Mouse (Mus musculus) left cerebral cortex, postnatal 4 days (tissue): ENCODE measurements around the gene BC004004. TPM values are rescaled to one million over a fixed set of nuclear protein-coding genes. Genes with fewer than 3 reads are reported as not detected.
"Not testable (repeated sequence)": the region's sequence is repeated elsewhere in the genome, so short reads cannot be mapped to it uniquely, and the experiment has no call there.

Experiments used
- DNase-seq: peaks from one replicate; pipeline ENCODE4 v3.0.0-alpha.2; 2022
- intact Hi-C: fragments of 180-260 bp; cut with DNase I; formaldehyde crosslinking; loops from one replicate; pipeline ENCODE4 v1.15.1; 2025
- total RNA-seq, 2 experiments: library from RNA; stranded (reverse); gene quantifications; 2 replicates each; pipeline ENCODE4 v1.2.3; 2021

The BC004004 gene
- total RNA-seq = 100 to 1,000 TPM; 102 to 107 TPM

DNA sequence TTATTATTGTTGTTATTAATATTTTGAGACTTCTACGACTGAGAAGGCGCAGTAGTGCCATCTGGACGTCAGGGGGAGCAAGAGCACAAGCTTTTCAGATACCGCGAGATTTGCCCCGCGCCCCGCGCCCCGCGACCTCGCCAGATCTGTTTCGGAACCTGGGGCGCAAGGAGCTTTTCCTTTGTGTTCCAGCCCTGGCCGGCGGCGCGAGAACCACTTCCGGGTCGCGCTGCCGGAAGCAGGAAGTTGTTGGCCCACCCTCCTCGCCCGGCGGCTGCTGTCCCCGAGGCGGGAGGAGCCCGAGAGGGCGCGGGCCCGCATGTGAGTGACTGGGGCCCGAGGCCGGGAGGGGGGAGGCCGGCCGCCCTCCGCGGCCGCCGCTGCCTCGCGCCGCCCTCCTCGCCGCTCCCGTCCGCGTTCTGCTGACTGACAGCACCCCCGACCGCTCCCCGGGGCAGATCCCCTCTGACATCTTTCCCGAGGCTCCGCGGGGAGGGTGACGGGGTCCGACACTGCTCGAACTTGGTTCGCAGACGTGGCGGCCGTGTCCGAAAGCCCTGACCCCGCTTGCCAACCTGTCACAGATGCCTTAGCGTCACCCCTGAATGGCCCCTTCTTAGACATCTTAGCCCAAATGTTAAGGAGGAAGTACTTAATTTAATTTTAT, at the start of gene BC004004:
TSS of gene BC004004 (plus strand) at position 107 of the 667 bp plus-strand sequence.
- intact Hi-C loops = loop anchor here (5.0 kb wide), 1 partner anchor 78 kb away; the partner anchor contains the start of gene Mtch1
- peak; percentile 99 for DNase-seq

GRCm38 (mm10) chr17:29220631-29221030, 48.0 kb upstream of the BC004004 start:
- no peak for DNase-seq
- intact Hi-C loops = no loop called here

DNA sequence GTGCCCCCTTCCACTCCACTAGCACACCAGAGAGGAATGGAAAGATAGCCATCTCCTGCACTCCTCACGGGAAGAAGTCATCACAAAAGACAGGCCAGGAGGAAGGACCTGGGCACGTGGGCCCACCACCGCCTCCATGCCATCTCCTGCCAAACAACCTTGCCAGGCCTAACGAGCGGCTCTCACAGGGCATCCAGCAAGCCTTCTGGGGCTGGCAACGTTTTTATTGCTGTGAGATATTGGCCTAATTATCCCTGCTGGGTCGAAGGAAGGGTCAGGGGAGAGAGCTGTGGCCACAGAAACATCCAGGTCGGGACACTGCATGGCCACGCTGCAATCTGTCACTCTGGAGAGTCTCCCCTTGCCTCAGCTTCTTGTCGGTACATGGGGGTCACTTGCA, 37.5 kb upstream of the BC004004 start:
- no peak for DNase-seq
- intact Hi-C loops = no loop called here

- DNase-seq = no peak
- intact Hi-C loops = loop anchor here (5.0 kb wide), 1 partner anchor 59 kb away; no protein-coding TSS in a partner anchor
Observed at GRCm38 (mm10) chr17:29236111-29236510, 32.5 kb upstream of the BC004004 start.

DNA sequence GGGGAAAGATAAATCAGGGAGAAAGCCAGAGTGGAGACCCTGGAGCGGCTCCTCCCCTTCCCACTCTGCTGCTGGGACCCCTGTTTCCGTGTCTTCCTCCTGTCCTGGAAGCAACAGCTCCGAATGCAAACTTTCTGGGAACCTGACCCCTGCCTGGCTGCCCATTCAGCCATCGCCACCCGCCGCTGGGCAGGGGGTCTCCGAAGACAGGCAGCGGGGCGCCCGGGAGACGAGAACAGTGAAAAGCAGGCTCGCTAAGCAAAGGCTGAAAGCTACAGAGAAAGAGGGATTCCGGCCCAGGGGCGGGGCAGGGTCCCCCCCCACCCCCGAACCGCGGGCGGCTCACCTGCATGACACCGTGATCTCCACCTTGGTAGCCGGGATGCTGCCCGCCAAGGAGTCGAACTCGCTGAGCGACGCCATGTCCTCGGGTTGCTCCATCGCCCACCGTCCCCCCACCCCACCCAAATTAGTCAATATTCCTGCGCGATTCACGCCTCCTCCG, 31.3 kb upstream of the BC004004 start:
- intact Hi-C loops = loop anchor here (5.0 kb wide), 1 partner anchor 60 kb away; no protein-coding TSS in a partner anchor
- no peak for DNase-seq

- intact Hi-C loops = loop anchor here (5.0 kb wide), 1 partner anchor 61 kb away; no protein-coding TSS in a partner anchor
- DNase-seq = peak; percentile 41
Observed at GRCm38 (mm10) chr17:29237772-29238420, 30.7 kb upstream of the BC004004 start, which contains the start of gene Cpne5. Cpne5 (minus strand) TSS chr17:29238167.

- intact Hi-C loops = loop anchor here (5.0 kb wide), 1 partner anchor 61 kb away; no protein-coding TSS in a partner anchor
- DNase-seq = peak; percentile 44
Observed at GRCm38 (mm10) chr17:29238421-29238945, 30.1 kb upstream of the BC004004 start.

- DNase-seq = no peak
Observed at GRCm38 (mm10) chr17:29244912-29245311, 23.7 kb upstream of the BC004004 start.

GRCm38 (mm10) chr17:29245725-29246124, 22.9 kb upstream of the BC004004 start:
- intact Hi-C loops = loop anchor here (5.0 kb wide), 1 partner anchor 198 kb away; no protein-coding TSS in a partner anchor
- peak; percentile 27 for DNase-seq

More at GRCm38 (mm10) chr17:29244912-29245311, 23.7 kb upstream of the BC004004 start:
- intact Hi-C loops = loop anchor here (5.0 kb wide), 1 partner anchor 198 kb away; no protein-coding TSS in a partner anchor

- intact Hi-C loops = loop anchor here (5.0 kb wide), 1 partner anchor 199 kb away; no protein-coding TSS in a partner anchor
- no peak for DNase-seq
Observed at GRCm38 (mm10) chr17:29246602-29247001, 22.0 kb upstream of the BC004004 start.

GRCm38 (mm10) chr17:29247881-29248280, 20.7 kb upstream of the BC004004 start:
- intact Hi-C loops = loop anchor here (5.0 kb wide), 1 partner anchor 201 kb away; no protein-coding TSS in a partner anchor
- no peak for DNase-seq

GRCm38 (mm10) chr17:29249512-29249911, 19.1 kb upstream of the BC004004 start:
- intact Hi-C loops = loop anchor here (5.0 kb wide), 1 partner anchor 202 kb away; no protein-coding TSS in a partner anchor
- DNase-seq = peak; percentile 73

DNA sequence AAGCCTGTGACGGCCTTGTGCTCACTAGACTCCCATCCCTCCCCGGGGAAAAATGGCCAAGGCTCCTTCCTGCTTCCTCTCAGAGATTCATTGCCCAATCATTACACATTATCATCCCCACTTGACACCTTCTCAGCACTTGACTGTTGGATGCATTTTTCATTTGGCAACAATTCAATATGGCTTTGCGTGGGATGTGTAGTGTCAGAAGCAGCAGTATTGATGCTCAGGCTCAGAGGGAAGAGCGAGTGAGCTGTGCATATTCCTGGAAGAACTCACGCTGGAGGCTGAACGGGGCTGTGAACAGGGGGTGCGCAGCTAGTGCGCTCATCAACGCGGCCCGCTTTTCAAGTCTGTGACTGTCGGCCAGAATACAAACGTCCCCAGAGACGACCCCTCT, 17.6 kb upstream of the BC004004 start:
- intact Hi-C loops = loop anchor here (10.0 kb wide), 1 partner anchor 264 kb away; no protein-coding TSS in a partner anchor
- not testable (repeated sequence) for DNase-seq

DNA sequence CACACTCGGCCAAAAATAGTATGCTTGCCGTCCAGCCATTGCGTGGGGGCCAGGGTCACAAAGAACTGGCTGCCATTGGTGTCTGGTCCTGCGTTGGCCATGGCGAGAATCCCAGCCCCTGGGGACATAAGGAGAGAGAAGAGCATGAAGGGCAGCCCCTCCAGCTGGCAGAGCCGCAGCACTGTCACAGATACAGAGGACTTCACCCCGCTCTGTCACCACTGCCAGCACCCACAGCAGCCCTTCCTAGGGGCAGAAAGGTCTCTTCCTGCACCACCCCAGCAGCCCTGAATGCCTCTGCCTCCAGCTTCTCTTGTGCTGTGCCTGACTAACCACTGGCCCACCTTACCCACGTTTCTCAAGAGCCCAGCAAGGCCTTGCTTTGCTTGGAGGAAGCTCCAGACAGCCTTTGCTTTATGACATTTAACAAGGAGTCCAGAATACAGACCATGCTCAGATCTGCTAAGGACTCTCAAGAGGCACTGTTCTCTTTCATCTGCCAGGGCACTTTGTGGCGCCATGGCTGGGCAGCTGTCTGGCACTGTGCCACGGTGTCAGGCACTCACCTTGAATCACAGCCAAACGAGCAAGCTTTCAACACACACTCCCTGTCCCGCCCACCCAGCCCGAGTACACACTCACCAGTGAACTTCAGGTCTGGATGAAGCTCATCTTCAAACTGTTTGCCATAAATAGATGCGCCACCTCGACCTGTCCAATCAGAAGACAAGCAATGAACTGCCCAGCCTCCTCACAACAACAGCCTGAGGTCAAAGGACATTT, 16.8 kb upstream of the BC004004 start:
- DNase-seq = peak; percentile 71
- intact Hi-C loops = loop anchor here (10.0 kb wide), 1 partner anchor 263 kb away; no protein-coding TSS in a partner anchor

DNA sequence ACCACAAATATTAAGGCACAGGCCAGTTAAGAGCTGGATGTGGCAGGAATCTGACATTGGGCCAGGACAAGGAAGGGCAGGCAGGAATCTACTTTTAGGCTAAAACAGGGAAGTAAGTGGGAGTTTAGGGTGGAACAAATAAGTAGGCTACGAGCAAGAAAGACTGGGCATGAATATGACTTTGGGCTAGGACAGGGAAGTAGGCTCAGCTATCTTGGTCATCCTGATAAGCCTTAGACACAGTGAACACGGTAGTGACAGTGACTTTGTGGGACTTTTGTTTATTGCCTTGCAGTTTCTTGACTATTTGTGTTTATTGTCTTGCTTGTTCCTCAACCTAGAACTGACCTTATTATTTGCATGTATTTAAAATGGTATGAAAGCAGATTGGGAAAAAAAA, 15.4 kb upstream of the BC004004 start:
- DNase-seq = no peak
- intact Hi-C loops = loop anchor here (10.0 kb wide), 1 partner anchor 262 kb away; no protein-coding TSS in a partner anchor

DNA sequence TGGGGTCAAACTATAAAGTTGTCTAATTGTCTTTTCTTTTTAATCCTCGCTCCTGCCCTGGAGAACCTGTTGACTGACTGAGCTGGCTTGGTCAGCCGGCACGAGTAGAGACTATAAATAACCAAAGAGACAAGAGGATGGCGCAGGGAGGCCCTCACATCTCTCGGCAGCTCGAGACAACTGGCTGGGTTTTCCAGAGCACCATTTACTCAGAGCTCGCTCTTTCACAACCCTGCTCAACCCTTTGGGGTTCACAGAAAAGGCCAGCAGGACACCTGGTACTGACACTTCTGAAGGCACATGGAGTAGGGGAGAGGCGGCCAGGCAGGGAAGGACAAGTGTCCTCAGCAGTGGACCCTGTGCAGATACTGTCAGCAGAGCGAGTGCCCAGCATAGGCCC, 14.9 kb upstream of the BC004004 start:
- intact Hi-C loops = loop anchor here (10.0 kb wide), 1 partner anchor 261 kb away; no protein-coding TSS in a partner anchor
- no peak for DNase-seq

DNA sequence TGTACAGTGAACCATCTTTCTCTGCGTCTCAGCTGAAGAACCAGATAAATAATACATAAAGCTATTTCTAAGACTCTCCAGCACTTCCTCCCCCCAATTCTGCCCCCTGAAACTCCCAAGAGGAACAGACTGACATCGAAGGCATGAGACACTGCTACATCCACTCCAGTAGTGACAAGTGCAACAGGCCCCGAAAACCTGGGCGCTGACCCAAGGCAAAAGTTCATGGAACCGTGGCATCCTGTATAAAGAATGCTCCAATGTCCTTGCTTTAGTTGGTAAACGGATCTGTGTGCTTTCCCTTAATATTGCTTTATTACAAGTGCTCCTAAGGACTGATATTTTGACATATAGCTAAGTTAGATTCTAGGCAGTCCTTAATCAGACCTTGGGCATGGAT, 13.8 kb upstream of the BC004004 start:
- not testable (repeated sequence) for DNase-seq
- intact Hi-C loops = loop anchor here (10.0 kb wide), 1 partner anchor 260 kb away; no protein-coding TSS in a partner anchor

- intact Hi-C loops = loop anchor here (10.0 kb wide), 1 partner anchor 258 kb away; no protein-coding TSS in a partner anchor
- no peak for DNase-seq
Observed at GRCm38 (mm10) chr17:29256507-29256906, 12.1 kb upstream of the BC004004 start.

- intact Hi-C loops = loop anchor here (10.0 kb wide), 1 partner anchor 258 kb away; no protein-coding TSS in a partner anchor
Observed at GRCm38 (mm10) chr17:29257001-29257511, 11.5 kb upstream of the BC004004 start.

More at GRCm38 (mm10) chr17:29257001-29257511, 11.5 kb upstream of the BC004004 start:
- DNase-seq = no peak
